Mouse (Mus musculus): Measurements from ENCODE around the gene Plppr1. TPM values are rescaled to one million over a fixed set of nuclear protein-coding genes. Genes with fewer than 3 reads are reported as not detected.

Plppr1 gene
- polyA plus RNA-seq, 1 experiment, result not detected

DNA sequence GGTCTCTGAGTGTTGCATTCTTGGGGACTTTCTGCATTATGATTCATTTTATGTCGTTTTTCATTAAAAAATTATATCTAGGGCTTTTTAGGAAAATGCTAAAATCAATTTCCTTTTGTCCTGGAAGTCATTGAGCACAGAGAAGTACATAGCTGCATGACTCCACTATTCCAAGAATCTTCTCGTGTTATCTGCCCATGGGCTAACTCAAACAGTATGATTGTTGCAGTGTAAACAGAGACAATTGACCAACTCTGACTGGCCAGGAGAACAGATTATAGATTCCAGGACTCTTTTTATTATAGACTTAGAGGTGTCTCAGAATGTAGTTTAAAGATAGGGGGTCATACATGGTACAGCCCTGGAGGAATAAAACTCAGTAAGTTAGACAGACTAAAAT, 327.8 kb downstream of the Plppr1 start:
- Histone ChIP-seq H3K4me3 (no peak overlapping the region), H3K36me3 (ENCODE audit: control insufficient read depth, insufficient read depth) (no peaks in the 10 kb centered on the region), H3K4me2 (ENCODE audit: low read depth) (no peak overlapping the region), H3K27me3 (ENCODE audit: control insufficient read depth, insufficient read depth, insufficient read length) (no peaks in the 10 kb centered on the region), H3K79me2 (ENCODE audit: control insufficient read depth, insufficient read depth) (no peaks in the 10 kb centered on the region), H3ac (ENCODE audit: control insufficient read depth, insufficient read length) (no peak overlapping the region)
- no peak for TF ChIP-seq TCF12 (IDR thresholded peaks at IDR 0.05; ENCODE audit: insufficient read depth, poor library complexity, severe bottlenecking)
- TF ChIP-seq REST (IDR thresholded peaks at IDR 0.05; ENCODE audit: insufficient read depth, insufficient read length), result no peak
- no peak for TF ChIP-seq SRF (IDR thresholded peaks at IDR 0.05; ENCODE audit: control insufficient read depth, insufficient read length, low read depth)
- TF ChIP-seq E2F4 (IDR thresholded peaks at IDR 0.05; ENCODE audit: insufficient read depth), result no peak
- no peak for TF ChIP-seq CEBPB (IDR thresholded peaks at IDR 0.05; ENCODE audit: insufficient read depth, poor library complexity, severe bottlenecking)
- TF ChIP-seq TCF3 (IDR thresholded peaks at IDR 0.05; ENCODE audit: insufficient read length, low read depth), result no peak
- no peak for TF ChIP-seq POLR2A (IDR thresholded peaks at IDR 0.05; ENCODE audit: insufficient read length, low read depth)
- no peak for TF ChIP-seq MYOG (IDR thresholded peaks at IDR 0.05; ENCODE audit: control insufficient read depth in 1 of 3, insufficient read depth in 1 of 3, insufficient read length in 2 of 3, low read depth in 2 of 3)
- TF ChIP-seq MYOD1 (IDR thresholded peaks at IDR 0.05; ENCODE audit: control insufficient read depth in 1 of 3, insufficient read length in 2 of 3, low read depth in 2 of 3), result no peak
- no peak for TF ChIP-seq POLR2AphosphoS2 (IDR thresholded peaks at IDR 0.05; ENCODE audit: insufficient read length, low read depth)
- no peak for TF ChIP-seq MAX (IDR thresholded peaks at IDR 0.05; ENCODE audit: low read depth)
- no peak for TF ChIP-seq USF1 (IDR thresholded peaks at IDR 0.05; ENCODE audit: low read depth)
